Mouse (Mus musculus) mature B cell (primary cell): Measurements from ENCODE around the gene Gm17482.

Source experiments
- in situ Hi-C: fragments of 300-500 bp; cut with MboI; formaldehyde crosslinking; loops from 2 replicates; pipeline ENCODE4 v1.14.3; 2019

Gene Gm17482

DNA sequence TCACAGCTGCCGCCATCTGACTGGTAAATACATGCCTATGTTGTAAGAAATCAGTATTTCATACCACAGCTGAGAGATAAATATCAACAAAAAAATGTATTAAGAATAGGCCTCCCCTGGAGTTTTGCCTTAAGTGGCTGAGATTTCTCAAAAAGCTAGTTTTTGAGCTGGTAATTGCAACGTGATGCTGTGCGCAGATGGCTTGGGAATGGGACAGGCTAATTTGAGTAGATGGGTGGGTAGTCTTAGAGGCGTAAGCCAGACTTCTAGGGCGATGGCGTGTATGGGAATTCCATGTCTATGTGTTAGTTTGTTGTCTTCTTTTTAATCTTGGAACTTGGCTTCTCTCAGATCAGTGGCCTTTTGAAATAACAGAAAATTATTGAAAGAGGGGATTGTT is 64.7 kb downstream of the Gm17482 start:
- in situ Hi-C loops = no loop called here

DNA sequence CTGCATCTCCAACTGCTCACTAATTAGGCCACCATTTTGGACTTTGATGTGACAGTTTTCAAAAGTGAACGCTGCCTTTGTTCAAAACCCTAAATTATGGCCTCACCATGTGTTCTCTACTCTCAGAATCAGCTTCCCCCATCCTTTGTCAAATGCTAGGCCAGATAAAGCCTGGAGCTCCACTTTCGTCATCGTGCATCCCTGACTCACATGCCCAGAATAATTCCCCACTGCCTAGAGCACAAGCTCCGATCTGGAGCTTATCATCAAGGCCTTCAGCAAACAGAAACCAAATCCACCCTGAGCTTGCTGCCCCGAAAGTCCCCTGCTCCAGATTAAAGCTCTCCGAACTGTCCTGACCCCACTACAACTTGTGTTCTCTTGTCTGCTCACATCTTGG is 65.5 kb downstream of the Gm17482 start:
- in situ Hi-C loops = no loop called here

DNA sequence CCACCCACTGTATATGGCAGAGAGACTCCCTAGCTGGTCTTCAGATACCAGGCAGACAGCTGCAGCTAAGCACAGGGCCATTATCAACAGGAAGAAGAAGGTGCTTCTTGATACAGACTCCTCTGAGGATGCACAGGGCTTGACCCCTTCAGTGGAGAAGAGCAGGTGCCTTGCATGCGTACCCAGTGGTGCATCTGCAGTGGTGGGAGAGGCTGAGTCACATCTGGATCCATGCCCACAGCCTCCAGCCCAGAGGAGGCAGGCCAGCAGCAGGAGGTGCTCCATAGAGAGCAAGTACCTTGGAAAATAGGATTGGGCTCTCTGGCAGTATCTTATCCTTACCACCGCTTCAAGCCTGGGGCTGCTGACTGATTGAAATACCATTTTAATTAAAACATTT is 66.7 kb downstream of the Gm17482 start:
- in situ Hi-C loops = no loop called here

GRCm38 (mm10) chr6:115307134-115307533 is 80.0 kb downstream of the Gm17482 start:
- in situ Hi-C loops = no loop called here
